Mouse (Mus musculus): Measurements from ENCODE around the gene Phgr1. TPM values are rescaled to one million over a fixed set of nuclear protein-coding genes. Genes with fewer than 3 reads are reported as not detected.

The Phgr1 gene
- polyA plus RNA-seq, 1 experiment from 2014 or later: not detected

DNA sequence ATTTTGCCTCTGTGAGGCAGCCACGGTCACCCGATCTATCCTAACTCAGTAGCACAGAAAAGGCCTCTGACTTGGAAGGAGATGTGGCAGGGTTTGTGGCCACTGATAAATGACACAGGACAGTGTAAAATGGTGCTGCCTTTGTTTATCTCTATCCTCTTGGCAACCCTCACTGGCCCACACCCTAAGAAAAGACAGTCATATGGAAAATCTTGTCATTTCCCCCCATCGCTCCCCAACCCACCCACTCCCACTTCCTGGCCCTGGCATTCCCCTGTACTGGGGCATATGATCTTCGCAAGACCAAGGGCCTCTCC, 19.8 kb upstream of the Phgr1 start:
- Histone ChIP-seq H3K9me3 (no peaks in the 10 kb centered on the region), H3K36me3 (no peaks in the 10 kb centered on the region), H3K27me3 (no peaks in the 10 kb centered on the region), H3K9ac (no peak overlapping the region), H3K27ac (0 out of 2 replicates have a peak overlapping the region, but pooled peaks have one; percentile 12), H3K4me1 (peaks cover 18% of the 10 kb centered on the region), H3K4me3 (no peak overlapping the region), H3K4me2 (replicated peaks) (no peak overlapping the region)
- no peak for ATAC-seq (ENCODE audit: insufficient number of reproducible peaks, insufficient read depth, low FRiP score, low TSS enrichment)
- 75% methylated on average over 4 of the region's 4 CpGs for WGBS

DNA sequence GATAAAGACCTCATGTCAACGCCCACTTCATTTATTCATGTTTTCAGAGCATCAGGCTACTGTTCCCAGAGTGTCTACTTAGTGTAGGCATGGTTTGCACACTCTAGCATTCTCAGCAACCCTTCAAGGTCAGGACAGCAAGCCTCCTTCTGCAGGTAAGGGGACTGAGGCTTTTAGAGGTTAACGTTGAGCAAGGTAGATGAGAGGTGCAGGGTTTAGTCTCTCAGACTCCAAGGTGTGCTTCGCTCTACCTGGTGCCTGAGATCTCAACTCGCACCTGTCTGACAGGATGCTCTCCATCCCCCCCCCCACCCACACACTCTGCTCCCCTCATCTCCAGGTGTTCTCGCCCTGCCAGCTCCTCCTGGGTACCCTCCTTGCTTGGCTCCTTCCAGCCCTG, 18.4 kb upstream of the Phgr1 start:
- no peaks in the 10 kb centered on the region for H3K9me3 ChIP-seq
- ATAC-seq (ENCODE audit: insufficient number of reproducible peaks, insufficient read depth, low FRiP score, low TSS enrichment): no peak
- H3K9ac ChIP-seq: no peak overlapping the region
- WGBS: 88% methylated on average over 5 of the region's 5 CpGs
- H3K27ac ChIP-seq: no peak overlapping the region
- H3K36me3 ChIP-seq: no peaks in the 10 kb centered on the region
- H3K4me3 ChIP-seq: no peak overlapping the region
- H3K27me3 ChIP-seq: no peaks in the 10 kb centered on the region
- no peak overlapping the region for H3K4me2 ChIP-seq (replicated peaks)
- H3K4me1 ChIP-seq: peaks cover 9% of the 10 kb centered on the region

- H3K9me3 ChIP-seq: no peaks in the 10 kb centered on the region
- no peak for ATAC-seq (ENCODE audit: insufficient number of reproducible peaks, insufficient read depth, low FRiP score, low TSS enrichment)
- no peak overlapping the region for H3K9ac ChIP-seq
- H3K36me3 ChIP-seq: no peaks in the 10 kb centered on the region
- no peak overlapping the region for H3K27ac ChIP-seq
- peaks cover 5% of the 10 kb centered on the region; the same call in 1 of the 2 replicates for H3K4me1 ChIP-seq
- H3K4me3 ChIP-seq: no peak overlapping the region
- 79% methylated on average over 6 of the region's 6 CpGs for WGBS
- peaks cover 2% of the 10 kb centered on the region; the same call in 1 of the 2 replicates for H3K27me3 ChIP-seq
- H3K4me2 ChIP-seq (replicated peaks): no peak overlapping the region
Observed at GRCm38 (mm10) chr2:118755407-118755806, 17.2 kb upstream of the Phgr1 start.

DNA sequence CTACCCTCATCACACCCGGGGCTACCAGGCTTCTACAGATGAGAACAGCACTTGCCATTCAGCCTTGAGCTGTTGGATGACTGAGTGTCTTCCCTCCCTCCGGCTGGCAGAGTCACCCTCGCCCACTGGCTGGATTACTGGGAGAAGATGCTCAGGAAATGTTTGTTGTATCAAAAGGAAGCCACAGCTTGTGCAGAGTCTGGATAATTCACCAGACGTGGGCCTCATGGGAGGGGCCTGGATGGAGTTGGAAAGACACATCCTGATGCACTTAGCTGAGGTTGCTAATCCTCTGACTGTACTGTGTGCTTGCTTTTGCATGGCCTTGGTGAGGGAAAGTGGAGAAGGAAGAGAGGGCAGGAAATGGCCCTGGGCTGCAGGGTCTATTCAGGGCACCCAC, 16.5 kb upstream of the Phgr1 start:
- peaks cover 8% of the 10 kb centered on the region; the same call in 1 of the 2 replicates for H3K27me3 ChIP-seq
- WGBS: 76% methylated on average over 4 of the region's 4 CpGs
- H3K4me3 ChIP-seq: no peak overlapping the region
- ATAC-seq (ENCODE audit: insufficient number of reproducible peaks, insufficient read depth, low FRiP score, low TSS enrichment): no peak
- no peaks in the 10 kb centered on the region for H3K36me3 ChIP-seq
- H3K4me1 ChIP-seq: peaks cover 6% of the 10 kb centered on the region; the same call in 1 of the 2 replicates
- no peak overlapping the region for H3K27ac ChIP-seq
- no peak overlapping the region for H3K9ac ChIP-seq
- no peaks in the 10 kb centered on the region for H3K9me3 ChIP-seq
- no peak overlapping the region for H3K4me2 ChIP-seq (replicated peaks)

GRCm38 (mm10) chr2:118759828-118760227, 12.7 kb upstream of the Phgr1 start:
- Histone ChIP-seq H3K9me3 (no peaks in the 10 kb centered on the region), H3K27ac (no peak overlapping the region), H3K4me1 (peaks cover 34% of the 10 kb centered on the region), H3K36me3 (no peaks in the 10 kb centered on the region), H3K27me3 (peaks cover 17% of the 10 kb centered on the region), H3K4me3 (no peak overlapping the region), H3K4me2 (replicated peaks) (no peak overlapping the region), H3K9ac (no peak overlapping the region)
- WGBS: 14% methylated on average over 8 of the region's 8 CpGs
- ATAC-seq (ENCODE audit: insufficient number of reproducible peaks, insufficient read depth, low FRiP score, low TSS enrichment): no peak

GRCm38 (mm10) chr2:118760311-118761025, 12.1 kb upstream of the Phgr1 start:
- peaks cover 34% of the 10 kb centered on the region for H3K4me1 ChIP-seq
- no peaks in the 10 kb centered on the region for H3K9me3 ChIP-seq
- no peak overlapping the region for H3K4me3 ChIP-seq
- no peak overlapping the region for H3K4me2 ChIP-seq (replicated peaks)
- H3K27me3 ChIP-seq: peaks cover 17% of the 10 kb centered on the region
- no peaks in the 10 kb centered on the region for H3K36me3 ChIP-seq
- H3K9ac ChIP-seq: no peak overlapping the region
- WGBS: 79% methylated on average over 11 of the region's 11 CpGs
- ATAC-seq (ENCODE audit: insufficient number of reproducible peaks, insufficient read depth, low FRiP score, low TSS enrichment): no peak
- no peak overlapping the region for H3K27ac ChIP-seq

DNA sequence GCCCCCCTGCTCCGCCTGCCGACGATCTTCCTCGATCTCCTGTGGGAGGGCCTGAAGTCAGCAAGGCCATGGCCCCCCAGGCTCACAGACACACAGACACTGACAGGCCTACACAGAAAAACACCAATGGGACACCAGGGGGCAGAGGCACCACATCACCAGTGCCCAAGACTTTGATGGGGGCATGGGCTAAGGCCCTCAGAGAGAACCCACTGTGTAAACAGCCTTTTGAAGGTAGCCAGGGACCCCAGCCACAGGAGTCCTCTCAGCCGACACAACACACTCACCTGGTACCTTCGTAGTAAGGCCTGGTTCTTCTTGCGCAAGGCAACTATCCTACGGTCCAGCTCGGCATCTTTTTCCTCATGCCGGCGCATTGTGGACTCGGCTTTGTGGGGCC, 11.2 kb upstream of the Phgr1 start:
- H3K9me3 ChIP-seq: no peaks in the 10 kb centered on the region
- ATAC-seq (ENCODE audit: insufficient number of reproducible peaks, insufficient read depth, low FRiP score, low TSS enrichment): no peak
- H3K27me3 ChIP-seq: peaks cover 17% of the 10 kb centered on the region

DNA sequence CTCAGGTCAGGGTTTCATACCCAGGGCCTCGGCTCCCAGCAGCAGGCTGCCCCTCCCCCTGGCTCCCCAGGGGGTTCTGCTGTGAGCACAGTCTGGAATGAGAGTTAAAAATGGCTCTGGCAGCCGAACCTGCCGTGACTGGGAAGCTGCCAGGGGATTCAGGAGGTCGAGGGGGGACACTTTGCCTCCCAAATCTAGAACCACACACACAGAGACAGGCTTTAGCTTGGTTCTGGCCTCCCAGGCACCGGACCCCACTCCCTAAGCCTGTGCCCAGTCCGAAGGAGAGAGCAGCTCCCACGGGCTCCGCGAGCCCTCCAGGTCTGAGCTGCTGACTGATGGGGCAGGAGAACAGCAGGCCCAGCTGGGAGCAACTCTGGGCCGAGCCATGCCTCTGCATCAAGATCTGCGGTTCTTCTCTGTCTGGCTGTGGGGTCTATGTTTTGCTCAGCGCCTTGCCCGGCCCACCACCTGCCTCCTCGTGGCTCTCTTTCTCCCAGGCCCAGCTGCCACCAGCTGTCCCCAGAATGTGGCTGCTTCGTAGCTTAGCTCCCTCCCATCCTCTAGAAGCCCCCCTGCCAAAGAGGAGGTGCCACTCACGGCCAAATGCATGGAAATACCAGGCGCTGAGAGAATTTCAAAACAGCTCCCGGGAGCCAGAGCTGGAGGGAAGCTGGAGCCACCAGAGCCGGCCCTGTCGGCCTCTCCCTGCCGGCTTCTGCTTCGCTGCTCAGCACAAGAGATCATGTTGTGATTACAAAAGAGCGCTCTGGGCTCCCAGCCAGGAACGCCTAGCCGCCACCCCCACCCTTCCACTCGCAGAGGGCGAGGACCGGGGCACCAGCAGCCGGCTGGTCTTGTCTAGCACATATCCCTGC, 10.4 kb upstream of the Phgr1 start, which contains the start of gene Ccdc9b:
TSS of gene Ccdc9b (minus strand) at position 756 of the 878 bp plus-strand sequence.
- no peaks in the 10 kb centered on the region for H3K36me3 ChIP-seq
- peak within 1 kb of the TSS; percentile 24 for H3K4me3 ChIP-seq
- H3K9ac ChIP-seq: peak within 1 kb of the TSS; percentile 49
- H3K4me1 ChIP-seq: peaks cover 34% of the 10 kb centered on the region
- ATAC-seq (ENCODE audit: insufficient number of reproducible peaks, insufficient read depth, low FRiP score, low TSS enrichment): peak; percentile 76
- 4% methylated on average over 29 of the region's 29 CpGs for WGBS
- peak within 1 kb of the TSS; percentile 93 for H3K27ac ChIP-seq
- H3K4me2 ChIP-seq (replicated peaks): peak within 1 kb of the TSS; percentile 50
- H3K9me3 ChIP-seq: no peaks in the 10 kb centered on the region
- peaks cover 17% of the 10 kb centered on the region for H3K27me3 ChIP-seq

More for the DNA sequence above, 11.2 kb upstream of the Phgr1 start:
- Histone ChIP-seq H3K36me3 (no peaks in the 10 kb centered on the region), H3K9ac (peak overlapping the region; percentile 49; the same call in 1 of the 2 replicates), H3K27ac (peak overlapping the region; percentile 93), H3K4me2 (replicated peaks) (peak overlapping the region; percentile 50), H3K4me3 (no peak overlapping the region), H3K4me1 (peaks cover 34% of the 10 kb centered on the region)
- 81% methylated on average over 12 of the region's 12 CpGs for WGBS

GRCm38 (mm10) chr2:118762784-118763148, 9.8 kb upstream of the Phgr1 start:
- 14% methylated on average over 10 of the region's 10 CpGs for WGBS
- Histone ChIP-seq H3K4me1 (peaks cover 34% of the 10 kb centered on the region), H3K4me2 (replicated peaks) (peak overlapping the region; percentile 50), H3K36me3 (no peaks in the 10 kb centered on the region), H3K4me3 (peak overlapping the region; percentile 24; the same call in 1 of the 2 replicates), H3K27me3 (peaks cover 17% of the 10 kb centered on the region), H3K9me3 (no peaks in the 10 kb centered on the region), H3K27ac (peak overlapping the region; percentile 93), H3K9ac (no peak overlapping the region)
- ATAC-seq (ENCODE audit: insufficient number of reproducible peaks, insufficient read depth, low FRiP score, low TSS enrichment): no peak

GRCm38 (mm10) chr2:118763469-118763868, 9.1 kb upstream of the Phgr1 start:
- no peaks in the 10 kb centered on the region for H3K36me3 ChIP-seq
- H3K27ac ChIP-seq: 0 out of 2 replicates have a peak overlapping the region, but pooled peaks have one; percentile 93
- H3K9ac ChIP-seq: no peak overlapping the region
- H3K27me3 ChIP-seq: peaks cover 17% of the 10 kb centered on the region
- no peak overlapping the region for H3K4me3 ChIP-seq
- no peaks in the 10 kb centered on the region for H3K9me3 ChIP-seq
- no peak for ATAC-seq (ENCODE audit: insufficient number of reproducible peaks, insufficient read depth, low FRiP score, low TSS enrichment)
- no peak overlapping the region for H3K4me2 ChIP-seq (replicated peaks)
- peaks cover 34% of the 10 kb centered on the region for H3K4me1 ChIP-seq
- WGBS: 71% methylated on average over 7 of the region's 7 CpGs

- no peak overlapping the region for H3K27ac ChIP-seq
- H3K4me3 ChIP-seq: no peak overlapping the region
- H3K27me3 ChIP-seq: peaks cover 17% of the 10 kb centered on the region
- peaks cover 34% of the 10 kb centered on the region for H3K4me1 ChIP-seq
- no peaks in the 10 kb centered on the region for H3K36me3 ChIP-seq
- no peaks in the 10 kb centered on the region for H3K9me3 ChIP-seq
- H3K4me2 ChIP-seq (replicated peaks): no peak overlapping the region
- H3K9ac ChIP-seq: no peak overlapping the region
- no peak for ATAC-seq (ENCODE audit: insufficient number of reproducible peaks, insufficient read depth, low FRiP score, low TSS enrichment)
- 18% methylated on average over 11 of the region's 11 CpGs for WGBS
Observed at GRCm38 (mm10) chr2:118764094-118764831, 8.3 kb upstream of the Phgr1 start.
